Mouse (Mus musculus): ENCODE measurements around the gene Spsb2. TPM values are rescaled to one million over a fixed set of nuclear protein-coding genes. Genes with fewer than 3 reads are reported as not detected.
A peak's percentile ranks its signal among the peaks of the same experiment; 100 is the strongest.

Spsb2 gene
- 31.4 and 43.6 TPM in 2 replicates for polyA plus RNA-seq (2012; ENCODE audit: insufficient read depth, insufficient read length, missing spikeins)

GRCm38 (mm10) chr6:124808358-124809012 is at the start of gene Spsb2:
TSS of gene Spsb2 (plus strand) at chr6:124808661.
- Histone ChIP-seq H3K4me1 (ENCODE audit: control insufficient read depth, insufficient read depth, low read length) (peaks cover 38% of the 10 kb centered on the region), H3K4me3 (ENCODE audit: insufficient read depth, low read length) (peak within 1 kb of the TSS; percentile 89), H3K27ac (ENCODE audit: insufficient read depth, low read depth, low read length) (peak within 1 kb of the TSS; percentile 94)
- TF ChIP-seq CTCF (IDR thresholded peaks at IDR 0.05; ENCODE audit: low read depth, low read length) (no peak), POLR2A (IDR thresholded peaks at IDR 0.05; ENCODE audit: borderline replicate concordance, low read depth, low read length) (no peak)

GRCm38 (mm10) chr6:124758849-124759232 is 49.6 kb upstream of the Spsb2 start:
- Histone ChIP-seq H3K4me1 (ENCODE audit: control insufficient read depth, insufficient read depth, low read length) (peaks cover 27% of the 10 kb centered on the region), H3K4me3 (ENCODE audit: insufficient read depth, low read length) (no peak overlapping the region), H3K27ac (ENCODE audit: insufficient read depth, low read depth, low read length) (no peak overlapping the region)
- TF ChIP-seq CTCF (IDR thresholded peaks at IDR 0.05; ENCODE audit: low read depth, low read length) (no peak), POLR2A (IDR thresholded peaks at IDR 0.05; ENCODE audit: borderline replicate concordance, low read depth, low read length) (no peak)

GRCm38 (mm10) chr6:124759259-124759658 is 49.2 kb upstream of the Spsb2 start:
- Histone ChIP-seq H3K4me3 (ENCODE audit: insufficient read depth, low read length) (no peak overlapping the region), H3K4me1 (ENCODE audit: control insufficient read depth, insufficient read depth, low read length) (peaks cover 27% of the 10 kb centered on the region), H3K27ac (ENCODE audit: insufficient read depth, low read depth, low read length) (no peak overlapping the region)
- no peak for TF ChIP-seq POLR2A (IDR thresholded peaks at IDR 0.05; ENCODE audit: borderline replicate concordance, low read depth, low read length)
- peak; percentile 84 for TF ChIP-seq CTCF (IDR thresholded peaks at IDR 0.05; ENCODE audit: low read depth, low read length)

- H3K27ac ChIP-seq (ENCODE audit: insufficient read depth, low read depth, low read length), result no peak overlapping the region
- TF ChIP-seq CTCF (IDR thresholded peaks at IDR 0.05; ENCODE audit: low read depth, low read length), result no peak
- TF ChIP-seq POLR2A (IDR thresholded peaks at IDR 0.05; ENCODE audit: borderline replicate concordance, low read depth, low read length), result no peak
- H3K4me3 ChIP-seq (ENCODE audit: insufficient read depth, low read length), result no peak overlapping the region
- peaks cover 6% of the 10 kb centered on the region for H3K4me1 ChIP-seq (ENCODE audit: control insufficient read depth, insufficient read depth, low read length)
These were observed 42.5 kb upstream of the Spsb2 start for GRCm38 (mm10) chr6:124765951-124766350.

GRCm38 (mm10) chr6:124767536-124767919 is 40.9 kb upstream of the Spsb2 start:
- H3K4me3 ChIP-seq (ENCODE audit: insufficient read depth, low read length), result no peak overlapping the region
- H3K27ac ChIP-seq (ENCODE audit: insufficient read depth, low read depth, low read length), result no peak overlapping the region
- peaks cover 6% of the 10 kb centered on the region for H3K4me1 ChIP-seq (ENCODE audit: control insufficient read depth, insufficient read depth, low read length)
- TF ChIP-seq POLR2A (IDR thresholded peaks at IDR 0.05; ENCODE audit: borderline replicate concordance, low read depth, low read length), result no peak

- Histone ChIP-seq H3K27ac (ENCODE audit: insufficient read depth, low read depth, low read length) (no peak overlapping the region), H3K4me3 (ENCODE audit: insufficient read depth, low read length) (peak overlapping the region; percentile 94; the same call in 1 of the 2 replicates), H3K4me1 (ENCODE audit: control insufficient read depth, insufficient read depth, low read length) (peaks cover 6% of the 10 kb centered on the region)
- no peak for TF ChIP-seq POLR2A (IDR thresholded peaks at IDR 0.05; ENCODE audit: borderline replicate concordance, low read depth, low read length)
- no peak for TF ChIP-seq CTCF (IDR thresholded peaks at IDR 0.05; ENCODE audit: low read depth, low read length)
These were observed 40.3 kb upstream of the Spsb2 start for GRCm38 (mm10) chr6:124767920-124768703.

GRCm38 (mm10) chr6:124768704-124769044 is 39.8 kb upstream of the Spsb2 start:
- no peak overlapping the region for H3K27ac ChIP-seq (ENCODE audit: insufficient read depth, low read depth, low read length)
- peak overlapping the region; percentile 94 for H3K4me3 ChIP-seq (ENCODE audit: insufficient read depth, low read length)
- TF ChIP-seq CTCF (IDR thresholded peaks at IDR 0.05; ENCODE audit: low read depth, low read length) (no peak), POLR2A (IDR thresholded peaks at IDR 0.05; ENCODE audit: borderline replicate concordance, low read depth, low read length) (no peak)
- H3K4me1 ChIP-seq (ENCODE audit: control insufficient read depth, insufficient read depth, low read length), result peaks cover 6% of the 10 kb centered on the region

- Histone ChIP-seq H3K4me1 (ENCODE audit: control insufficient read depth, insufficient read depth, low read length) (peaks cover 6% of the 10 kb centered on the region), H3K27ac (ENCODE audit: insufficient read depth, low read depth, low read length) (no peak within 1 kb of the TSS), H3K4me3 (ENCODE audit: insufficient read depth, low read length) (peak within 1 kb of the TSS; percentile 94)
- TF ChIP-seq CTCF (IDR thresholded peaks at IDR 0.05; ENCODE audit: low read depth, low read length) (no peak), POLR2A (IDR thresholded peaks at IDR 0.05; ENCODE audit: borderline replicate concordance, low read depth, low read length) (no peak)
These were observed 39.2 kb upstream of the Spsb2 start, which contains the start of gene Eno2 for GRCm38 (mm10) chr6:124769101-124769765. TSS of gene Eno2 (minus strand) at chr6:124769673.

- Histone ChIP-seq H3K4me1 (ENCODE audit: control insufficient read depth, insufficient read depth, low read length) (peaks cover 6% of the 10 kb centered on the region), H3K27ac (ENCODE audit: insufficient read depth, low read depth, low read length) (no peak overlapping the region), H3K4me3 (ENCODE audit: insufficient read depth, low read length) (no peak overlapping the region)
- TF ChIP-seq CTCF (IDR thresholded peaks at IDR 0.05; ENCODE audit: low read depth, low read length), result 0 out of 2 replicates have a peak, but pooled peaks have one; percentile 17
- no peak for TF ChIP-seq POLR2A (IDR thresholded peaks at IDR 0.05; ENCODE audit: borderline replicate concordance, low read depth, low read length)
These were observed 38.4 kb upstream of the Spsb2 start for GRCm38 (mm10) chr6:124770013-124770412.

Measured in bone marrow macrophage, adult 2 months (primary cell).